Mouse (Mus musculus) adrenal gland, postnatal 36 days (tissue): ENCODE measurements around the gene Kazn. TPM values are rescaled to one million over a fixed set of nuclear protein-coding genes. Genes with fewer than 3 reads are reported as not detected.
A peak's percentile ranks its signal among the peaks of the same experiment; 100 is the strongest.

Experiments
- DNase-seq, 2 experiments: peaks; one replicate each; pipeline ENCODE4 v3.0.0; 2021; ENCODE audit warnings: mixed read lengths in 1 of 2
- total RNA-seq, 2 experiments: library from RNA; stranded (reverse); gene quantifications; 2 replicates each; pipeline ENCODE4 v1.2.3; 2021

Gene Kazn
- total RNA-seq, 2 experiments from 2014 or later: 21.7 to 25.1 TPM

DNA sequence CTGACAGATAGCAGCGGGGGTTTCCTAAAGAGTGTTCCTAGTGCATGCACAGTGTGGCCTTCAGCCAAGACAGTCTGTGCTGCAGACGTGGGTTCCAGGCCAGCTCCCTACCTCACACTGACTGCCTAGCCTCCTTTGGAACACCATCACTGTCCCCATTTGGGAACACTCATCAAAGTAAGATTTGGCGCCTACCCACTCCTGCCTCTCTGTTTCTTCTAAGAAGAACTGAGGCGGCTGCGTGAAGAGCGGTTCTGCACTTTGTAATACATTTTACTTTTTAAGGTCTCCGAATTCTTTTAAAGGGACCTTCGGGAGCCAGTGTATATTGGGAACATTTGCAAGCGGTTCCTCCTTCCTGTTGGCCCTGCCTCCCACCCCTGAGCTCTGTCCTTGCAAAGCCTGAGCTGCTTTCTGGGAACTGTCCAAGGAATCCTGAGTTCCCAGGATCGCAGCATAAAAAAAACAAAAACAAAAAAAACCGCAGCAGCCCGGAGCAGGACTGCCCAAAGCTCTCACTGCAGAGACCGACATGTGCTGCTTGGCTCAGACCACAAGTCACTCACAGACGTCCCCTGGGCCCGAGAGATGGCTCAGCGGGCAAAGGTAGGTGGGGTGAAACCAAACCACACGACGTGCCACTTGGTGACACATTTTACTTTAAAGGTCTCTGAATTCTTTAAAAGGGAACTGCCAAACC lies 161.5 kb downstream of the Kazn start:
- peak; percentile 56 to 67 for DNase-seq

DNA sequence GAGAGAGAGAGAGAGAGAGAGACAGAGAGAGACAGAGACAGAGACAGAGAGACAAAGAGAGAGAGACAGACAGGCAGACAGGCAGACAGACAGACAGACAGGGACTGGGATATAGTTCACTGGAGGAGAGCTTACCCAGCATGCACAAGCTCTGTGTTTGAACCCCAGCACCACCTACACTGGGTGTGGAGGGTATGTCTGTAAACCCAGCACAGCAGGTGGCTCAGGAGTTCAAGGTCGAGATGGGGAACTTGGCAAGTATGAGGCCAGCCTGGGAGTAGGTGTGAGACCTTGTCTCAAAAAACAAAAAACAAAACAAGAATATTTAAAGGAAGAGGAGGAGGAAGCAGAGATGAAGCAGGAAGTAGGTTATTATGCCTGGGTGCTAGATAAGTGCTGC lies 162.3 kb downstream of the Kazn start:
- DNase-seq: no peak

DNA sequence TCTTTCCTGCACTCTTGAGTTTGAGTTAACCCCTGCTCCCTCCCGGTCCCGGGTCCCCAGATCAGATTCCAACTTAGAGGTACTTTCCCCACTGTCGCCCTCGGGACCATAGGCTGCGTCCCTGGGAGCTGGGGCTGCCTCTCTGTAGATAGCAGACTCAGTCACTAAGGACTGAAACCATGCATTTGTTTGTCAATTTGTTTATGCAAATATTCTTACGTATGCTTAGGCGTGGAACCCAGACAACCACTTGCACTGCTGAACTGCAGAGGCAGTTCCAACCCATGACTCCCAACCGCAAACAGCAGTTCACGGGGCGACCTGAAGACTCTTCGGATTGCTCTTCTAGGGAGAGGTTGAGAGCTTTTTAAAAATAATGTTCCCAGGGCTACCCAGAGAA lies 163.3 kb downstream of the Kazn start:
- DNase-seq: no peak

DNA sequence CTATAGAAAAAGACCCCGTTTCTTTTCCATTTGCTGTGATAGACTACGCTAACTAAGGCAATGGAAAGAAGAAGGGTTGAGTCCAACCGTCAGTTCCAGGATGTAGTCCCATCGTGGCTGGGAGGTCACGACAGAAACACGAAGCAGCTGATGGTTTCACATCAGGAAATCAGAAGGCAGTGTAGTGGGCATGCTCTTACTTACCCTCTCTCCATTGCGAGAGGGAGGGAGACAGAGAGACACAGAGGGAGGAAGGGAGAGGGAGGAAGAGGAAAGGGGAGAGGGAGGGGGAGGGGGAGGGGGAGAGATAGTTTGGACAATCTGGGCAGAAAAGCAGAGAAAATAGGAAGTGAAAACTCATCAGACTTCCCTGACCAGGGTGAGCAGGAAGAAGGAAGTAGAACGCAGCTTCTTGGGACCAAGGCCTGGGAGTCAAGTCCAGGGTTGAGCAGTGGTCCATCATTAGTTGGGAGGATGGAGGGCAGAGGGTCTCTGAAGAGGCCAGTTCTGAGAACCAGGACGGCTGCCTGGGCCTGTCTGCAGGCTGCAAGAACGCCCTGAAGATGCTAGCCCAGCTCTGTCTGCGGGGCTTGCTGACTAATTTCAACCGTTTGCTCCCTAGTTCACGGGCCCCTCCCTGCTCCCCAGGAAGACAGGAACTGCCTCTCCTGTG lies 165.0 kb downstream of the Kazn start:
- no peak for DNase-seq

DNA sequence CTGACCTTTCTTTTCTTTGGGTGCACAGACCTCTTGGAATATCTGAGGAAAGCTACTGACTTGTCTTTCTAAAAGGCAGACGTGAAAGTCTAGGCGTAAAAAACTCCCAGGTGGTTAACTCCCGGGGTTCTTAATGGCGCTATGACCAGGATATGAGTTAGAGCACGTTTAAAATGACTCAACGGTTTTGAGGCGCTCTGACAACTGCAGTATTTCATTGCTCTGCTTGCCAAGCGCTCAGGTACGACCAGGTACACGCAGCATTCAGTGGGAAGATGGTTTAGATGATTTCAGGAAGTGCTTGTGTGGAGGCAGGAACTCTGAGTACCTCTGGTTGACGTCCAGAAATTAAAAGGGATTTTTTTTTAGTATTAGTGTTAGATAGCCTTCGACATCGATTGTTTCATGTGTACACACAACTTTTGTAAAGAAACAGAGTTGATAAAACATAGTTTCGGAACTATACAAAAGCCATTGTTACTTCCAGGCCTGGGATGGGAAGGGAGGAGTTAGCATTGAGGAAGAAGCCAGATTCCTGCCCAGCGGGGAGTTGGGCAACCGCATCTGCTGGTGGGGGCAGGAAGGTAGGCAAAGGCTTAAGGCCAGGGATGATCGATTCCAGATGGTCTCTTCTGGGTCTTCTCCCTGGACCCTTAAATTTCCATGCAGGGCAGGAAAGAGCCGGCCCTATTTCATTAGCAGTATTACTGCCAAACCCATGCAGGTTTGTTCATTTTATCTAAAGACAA lies 167.8 kb downstream of the Kazn start:
- no peak for DNase-seq

DNA sequence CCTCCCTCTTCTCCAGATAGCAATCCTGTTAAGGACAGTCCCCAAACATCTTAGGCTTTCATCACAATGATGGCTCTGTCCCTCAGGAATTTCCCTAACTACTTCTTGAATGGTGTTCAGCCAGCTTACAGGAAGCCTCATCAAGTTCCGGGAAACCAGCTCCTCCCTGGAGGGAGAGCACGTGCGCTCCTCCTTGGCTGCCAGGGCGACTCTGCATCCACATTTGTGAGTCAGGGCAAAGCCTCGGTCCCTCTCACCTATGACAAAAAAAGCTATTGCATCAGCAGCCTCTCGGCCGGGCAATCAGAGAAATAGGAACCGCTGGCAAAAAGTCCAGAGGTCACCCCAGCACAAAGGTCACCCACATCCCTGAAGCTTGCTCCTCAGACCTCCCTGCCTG lies 168.4 kb downstream of the Kazn start:
- peak in 1 of 2 experiments; percentile 22 for DNase-seq

DNA sequence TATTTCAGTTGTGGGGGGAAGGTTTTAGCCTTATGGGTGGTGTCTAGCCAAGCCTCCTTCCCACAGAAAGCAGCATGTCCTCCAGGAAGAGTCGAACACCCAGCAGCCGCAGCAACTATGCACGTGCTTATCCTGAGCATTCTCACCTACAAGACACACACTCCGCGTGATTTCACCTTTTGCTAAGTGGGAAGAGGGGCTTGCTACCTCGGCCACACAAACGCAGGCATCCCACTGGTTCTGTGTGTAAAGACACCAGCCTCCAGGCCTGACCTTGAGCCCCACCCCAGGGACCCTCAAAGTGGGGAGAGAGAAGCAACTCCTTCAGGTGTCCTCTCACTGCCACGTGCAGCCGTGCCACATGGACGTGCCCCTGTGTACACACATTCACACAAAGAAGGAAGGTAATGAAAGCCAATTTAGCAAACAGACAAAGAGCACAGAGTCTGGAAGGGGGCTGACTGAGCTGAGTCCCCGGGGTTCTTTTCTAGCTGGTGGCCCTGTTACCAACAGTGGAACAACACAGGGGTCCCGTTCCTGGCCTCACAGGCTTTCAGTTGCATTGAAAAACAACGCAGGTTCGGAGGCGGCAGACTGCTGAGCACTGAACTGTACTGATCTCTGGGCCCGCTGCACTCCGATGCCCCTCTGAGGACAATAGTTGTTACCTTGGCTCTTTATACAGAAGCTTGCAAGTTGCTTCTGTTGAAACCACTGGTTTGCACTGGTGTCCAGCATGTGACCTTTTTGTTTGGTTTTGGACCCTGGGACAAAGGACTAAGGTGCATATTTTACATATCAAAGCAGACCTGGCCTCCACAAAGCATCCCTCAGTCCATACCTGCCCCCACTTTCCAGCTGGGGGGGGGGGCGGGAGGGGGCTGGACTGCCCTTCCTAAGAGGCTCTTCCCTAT lies 170.0 kb downstream of the Kazn start:
- no peak for DNase-seq

DNA sequence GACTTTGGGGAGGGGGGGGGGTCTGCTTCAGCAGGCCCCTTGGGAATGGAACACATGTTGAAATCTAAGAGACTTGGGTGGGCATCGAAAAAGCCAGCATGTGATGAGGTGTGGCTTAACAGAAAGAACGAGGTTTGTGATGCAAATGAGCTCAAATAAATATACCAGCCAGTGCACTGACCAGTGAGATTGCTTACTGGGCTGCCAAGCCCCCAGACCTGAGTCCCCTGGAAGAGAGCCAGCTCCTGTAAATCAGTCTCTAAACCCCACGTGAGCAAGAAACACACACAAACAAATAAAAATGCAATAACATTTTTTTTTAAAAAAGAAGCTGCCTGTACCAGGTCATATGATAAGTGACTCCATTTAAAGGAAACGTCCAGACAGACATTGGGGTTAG lies 172.6 kb downstream of the Kazn start:
- DNase-seq: no peak

DNA sequence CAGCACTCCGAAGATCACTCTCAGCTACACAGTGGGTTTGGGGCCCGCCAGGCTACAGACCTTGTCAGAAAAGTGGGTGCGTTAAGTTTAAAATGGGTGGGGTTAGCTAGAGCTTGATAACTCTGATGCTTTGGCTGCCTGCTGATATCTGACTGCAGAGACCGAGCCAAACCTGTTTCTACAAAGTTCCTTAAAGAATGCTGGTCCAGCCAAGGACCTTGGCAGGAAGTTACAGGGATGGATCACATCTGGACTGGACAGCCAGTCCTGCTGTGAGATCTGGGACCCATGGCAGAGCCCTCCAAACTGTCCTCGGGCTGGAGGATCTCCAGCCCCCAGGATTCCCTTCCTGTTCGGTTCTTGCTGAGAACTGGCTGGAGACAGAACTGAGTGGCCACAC lies 173.4 kb downstream of the Kazn start:
- DNase-seq: no peak

DNA sequence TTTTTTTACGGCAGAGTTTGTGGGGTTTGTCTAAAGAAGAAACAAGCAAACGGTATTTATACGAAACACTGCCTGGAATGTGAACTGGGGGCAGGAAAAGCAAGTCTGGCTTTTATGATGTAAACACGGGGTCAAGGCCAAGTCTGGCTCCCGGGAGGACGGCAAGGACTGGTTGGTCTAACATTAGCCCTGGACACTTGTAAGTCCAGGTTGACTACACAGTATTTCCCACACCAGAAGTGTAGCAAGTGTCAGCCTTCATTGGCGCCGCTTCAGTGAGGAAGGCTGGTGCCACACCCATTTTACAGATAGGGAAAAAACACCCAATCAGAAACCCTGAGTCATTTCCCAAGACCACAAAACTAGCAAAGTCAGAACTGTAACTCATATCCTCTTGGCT lies 173.9 kb downstream of the Kazn start:
- peak in 1 of 2 experiments; percentile 42 for DNase-seq

DNA sequence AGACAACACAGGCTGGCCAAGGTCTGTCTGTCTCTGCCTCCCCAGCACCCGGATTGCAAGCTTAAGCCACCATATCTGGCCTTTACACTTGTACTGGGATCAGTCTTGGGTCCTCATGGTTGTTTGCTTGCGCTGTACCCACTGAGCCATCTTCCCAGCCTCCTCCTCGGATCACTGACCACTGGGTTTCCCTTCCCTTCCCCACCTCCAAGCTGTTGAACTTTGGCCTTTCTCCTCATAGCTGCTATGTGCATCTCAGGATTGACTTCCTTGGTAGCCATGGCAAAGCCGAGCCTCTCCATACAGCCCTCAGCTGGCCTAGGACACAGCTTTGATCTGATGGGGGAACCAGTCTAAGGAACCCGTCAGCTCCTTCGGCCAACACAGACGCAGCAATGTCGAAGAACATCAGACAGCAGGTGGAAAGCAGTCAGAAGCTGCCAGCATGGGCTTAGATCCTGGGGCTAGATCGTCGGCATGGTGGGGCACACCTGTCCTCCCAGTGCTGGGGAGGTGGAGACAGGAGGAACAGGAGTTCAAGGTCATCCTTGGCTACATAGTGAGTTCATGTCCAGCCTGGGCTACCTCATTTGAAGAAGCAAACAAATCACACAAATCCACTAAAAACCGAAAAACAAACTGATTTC lies 174.5 kb downstream of the Kazn start:
- DNase-seq: no peak

DNA sequence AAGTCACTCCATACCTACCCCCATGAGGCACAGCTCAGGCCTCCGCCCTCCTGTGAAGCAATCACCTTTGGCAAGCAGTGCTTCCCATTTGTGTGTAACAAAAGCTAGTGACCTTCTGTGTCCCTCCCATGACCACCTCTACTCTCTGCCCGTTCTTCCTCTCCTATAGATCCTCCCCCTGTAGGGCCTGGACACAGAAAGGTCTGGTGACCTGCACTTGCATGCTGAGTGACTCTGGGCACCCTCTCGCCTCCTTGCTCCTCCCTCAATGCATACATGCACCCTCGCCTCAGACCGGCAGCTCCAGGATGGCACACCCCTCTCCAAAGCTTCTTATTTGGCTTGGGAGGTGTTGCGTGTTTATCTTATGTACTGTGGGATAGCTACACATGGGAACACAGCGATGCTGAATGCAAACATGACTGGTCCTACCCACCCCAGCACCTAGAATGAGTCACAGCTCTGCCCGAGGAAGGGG lies 176.1 kb downstream of the Kazn start:
- DNase-seq: no peak

DNA sequence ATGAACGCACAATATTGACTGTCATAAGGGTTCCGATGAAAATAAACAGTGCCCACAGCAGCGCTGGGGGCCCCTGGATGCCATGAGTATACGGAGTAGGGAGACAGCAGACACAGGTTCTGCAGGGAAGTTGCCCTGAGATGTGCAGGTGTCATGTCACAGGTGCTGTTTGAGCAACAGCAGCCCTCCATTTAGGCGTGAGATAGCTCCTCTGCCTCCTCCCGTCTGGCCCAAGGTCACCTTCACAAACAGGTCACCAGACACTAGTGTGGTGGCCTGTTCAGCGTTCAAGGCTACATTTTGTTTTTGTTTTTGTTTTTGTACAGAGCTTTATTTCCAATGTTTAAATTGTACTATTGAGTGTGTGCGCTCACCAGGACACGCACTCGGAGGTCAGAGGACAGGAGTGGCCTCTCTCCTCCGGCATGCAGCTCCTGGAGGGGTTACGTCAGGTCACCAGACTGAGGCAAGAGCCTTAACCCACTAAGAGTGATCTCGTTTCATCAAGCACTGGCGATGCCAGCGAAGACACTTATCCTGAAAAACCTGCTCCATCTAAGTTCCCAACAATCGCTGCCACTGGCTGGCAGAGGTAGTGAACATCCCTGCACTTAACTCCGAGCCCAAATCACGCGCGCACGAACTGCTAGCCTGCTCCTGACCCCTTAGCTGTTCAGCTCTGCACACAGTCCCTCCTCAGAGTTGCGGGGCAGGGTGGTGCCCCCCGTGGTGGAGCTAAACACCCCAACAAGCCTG lies 177.5 kb downstream of the Kazn start:
- DNase-seq: no peak

DNA sequence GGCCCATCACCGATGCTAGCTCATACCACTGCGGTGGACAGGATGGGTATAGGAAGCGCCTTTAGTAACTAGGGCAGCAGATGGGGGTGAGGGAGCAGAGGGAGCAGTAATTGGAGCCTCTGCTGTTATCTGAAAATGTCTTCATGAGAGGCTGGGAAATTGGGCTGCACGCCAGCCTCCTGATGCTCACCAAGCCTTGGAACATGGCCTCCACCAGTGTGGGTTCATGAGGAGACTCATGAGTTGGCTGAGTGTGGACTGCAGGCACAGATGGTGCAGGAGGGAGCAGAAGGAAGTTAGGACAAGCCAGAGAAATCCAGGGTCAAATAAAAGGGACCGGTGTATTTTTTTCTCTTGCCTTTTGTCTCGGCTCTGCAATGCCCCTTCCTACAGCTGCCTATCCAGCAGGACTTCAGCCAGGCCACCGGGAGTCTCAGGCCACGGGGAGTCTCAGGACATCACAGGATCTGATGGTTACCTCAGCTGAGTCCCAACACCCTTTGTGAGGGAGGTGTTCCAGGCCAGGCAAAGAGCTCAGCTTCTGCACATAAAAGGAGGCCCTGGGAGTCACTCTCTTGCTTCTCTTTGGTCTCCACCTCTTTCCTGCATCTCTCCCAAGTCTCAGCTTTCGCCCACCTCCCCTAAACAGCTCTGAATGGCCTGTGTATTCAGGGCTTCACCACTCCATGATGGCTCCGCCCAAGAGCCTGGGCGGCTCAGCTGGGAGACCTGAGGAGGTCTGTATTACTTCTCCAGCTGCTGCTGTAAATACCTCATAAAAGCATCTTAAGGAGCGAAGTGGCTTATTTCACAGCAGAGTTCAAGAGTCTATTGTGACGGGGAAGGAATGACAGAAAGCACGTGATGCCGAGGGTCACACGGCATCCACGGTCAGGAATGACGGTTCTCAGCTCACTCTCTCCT lies 178.5 kb downstream of the Kazn start:
- no peak for DNase-seq

DNA sequence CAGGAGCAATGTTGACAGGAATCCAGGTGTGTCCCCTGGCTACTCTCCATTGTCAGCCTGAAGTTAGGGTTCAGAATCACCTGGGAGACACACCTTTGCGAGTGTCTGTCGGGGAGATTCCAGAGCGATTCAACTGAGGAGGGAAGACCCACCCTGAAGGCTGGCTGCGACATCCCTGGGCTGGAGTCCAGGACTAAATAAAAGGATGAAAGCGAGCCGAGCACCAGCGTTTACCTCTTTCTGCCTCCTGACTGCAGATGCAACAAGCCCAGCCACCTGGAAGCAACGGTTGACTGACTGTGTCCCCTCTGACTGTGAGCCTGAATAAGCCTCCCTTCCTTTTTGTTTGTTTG lies 179.4 kb downstream of the Kazn start:
- no peak for DNase-seq

DNA sequence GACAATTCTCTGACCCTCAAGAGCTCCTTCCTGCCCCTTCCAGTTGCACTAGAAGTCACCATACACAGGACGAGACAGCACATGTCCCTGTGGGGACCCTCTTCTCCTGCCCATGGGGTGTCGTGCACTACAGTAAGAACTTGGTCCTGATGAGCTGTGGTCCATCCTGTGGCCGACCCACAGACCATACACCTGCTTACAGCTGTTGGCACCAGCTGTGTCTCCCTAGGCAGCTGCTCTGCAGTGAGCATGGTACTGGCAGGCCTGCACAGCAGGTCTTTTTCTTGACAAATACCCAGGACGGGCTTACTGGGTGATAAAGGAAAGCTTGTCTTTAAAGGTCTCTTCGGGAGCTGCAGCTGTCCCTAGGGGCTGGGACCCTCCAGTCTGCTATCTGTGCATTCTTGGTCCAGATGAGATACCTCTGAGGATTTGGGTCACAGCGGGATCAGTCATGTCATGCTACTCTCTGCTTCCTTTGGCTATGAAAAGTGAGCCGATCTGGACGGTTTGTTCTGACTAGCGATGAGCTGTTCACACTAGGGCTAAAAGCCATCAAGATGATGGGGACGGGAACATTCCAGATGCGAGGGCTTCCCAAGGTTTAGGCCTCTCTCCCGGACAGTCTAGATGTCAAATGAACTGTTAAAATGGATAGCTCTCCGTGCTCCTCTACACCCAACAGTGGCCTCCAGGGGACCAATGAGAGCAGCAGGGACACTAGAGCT lies 179.9 kb downstream of the Kazn start:
- DNase-seq: no peak

DNA sequence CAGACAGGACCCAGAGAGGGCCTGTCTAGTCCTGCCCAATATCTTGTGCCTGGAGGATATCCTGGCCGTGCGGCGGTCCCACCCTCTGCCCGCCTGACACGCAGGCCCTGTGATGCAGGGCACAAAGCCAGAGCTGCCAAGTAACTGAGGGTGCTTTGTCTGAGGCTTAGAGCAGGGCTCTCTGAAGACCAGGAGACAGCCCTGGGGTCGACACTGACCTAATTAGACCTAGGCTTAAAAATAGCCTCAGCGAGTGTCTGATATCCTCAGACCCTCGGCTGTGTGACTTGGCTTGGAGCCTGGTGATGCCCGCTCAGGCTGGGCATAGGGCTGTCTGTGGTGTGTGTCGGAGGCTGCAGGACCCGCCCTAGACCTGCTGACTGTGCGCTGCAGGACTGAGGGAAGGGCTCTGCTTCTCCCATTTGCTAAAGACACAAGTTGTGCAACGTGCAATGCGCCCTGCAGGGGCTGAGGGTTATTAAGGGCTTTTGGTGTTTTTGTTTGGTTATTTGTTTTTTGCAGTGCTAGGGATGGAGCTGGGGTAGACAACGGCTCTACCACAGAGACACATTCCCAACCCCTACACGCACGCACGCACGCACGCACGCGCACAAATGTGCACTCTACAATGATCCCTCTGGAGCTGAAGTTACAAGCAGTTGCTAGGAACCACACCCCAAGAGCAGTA lies 181.5 kb downstream of the Kazn start:
- DNase-seq: no peak

DNA sequence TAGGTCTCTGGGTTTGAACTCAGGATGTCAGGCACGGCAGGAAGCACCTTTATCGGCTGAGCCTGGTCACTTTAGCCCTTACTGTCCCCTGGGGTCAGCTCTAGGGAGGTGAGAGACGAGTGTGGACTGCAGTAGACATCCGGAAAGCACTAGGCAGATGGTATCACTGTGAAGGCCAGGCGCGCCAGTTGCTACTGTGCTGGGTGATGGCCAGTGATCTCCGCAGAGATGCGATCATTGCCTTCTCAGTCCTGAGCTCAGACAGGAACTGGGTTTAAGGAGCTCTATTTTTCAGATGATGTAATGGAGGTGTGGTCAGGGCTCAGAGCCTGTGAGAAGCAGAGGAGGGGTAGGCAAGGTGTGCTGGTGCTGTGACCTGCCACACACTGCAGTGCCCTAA lies 183.6 kb downstream of the Kazn start:
- no peak for DNase-seq
